Mouse (Mus musculus): Measurements from ENCODE around the gene Gm49361.
"Not testable (repeated sequence)": the region's sequence is repeated elsewhere in the genome, so short reads cannot be mapped to it uniquely, and the experiment has no call there.

The Gm49361 gene

GRCm38 (mm10) chr14:57746001-57746771 lies at the start of gene Gm49361:
Gene Gm49361 (minus strand): TSS chr14:57746103.
- peak; percentile 90 for DNase-seq

DNA sequence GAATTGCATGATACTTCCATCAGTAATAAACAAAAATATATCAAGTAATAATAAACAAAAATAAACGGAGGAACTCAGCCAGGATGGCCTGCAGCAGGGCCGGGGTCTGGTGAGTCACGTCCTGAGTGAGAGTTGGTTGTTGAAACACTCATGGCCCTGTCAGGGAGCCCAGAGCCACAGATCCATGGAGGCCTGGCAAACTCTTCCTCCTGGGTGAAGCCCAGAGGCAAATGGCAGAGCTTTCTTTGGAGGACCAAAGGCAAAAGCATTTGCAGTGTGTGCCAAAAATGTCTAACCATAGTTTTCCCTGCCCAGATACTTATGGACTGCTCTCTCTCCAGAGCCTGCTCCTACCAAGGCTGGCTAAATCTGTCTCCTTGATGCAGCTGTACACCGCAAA lies 45.3 kb upstream of the Gm49361 start:
- DNase-seq, result no peak

GRCm38 (mm10) chr14:57789759-57790158 lies 43.9 kb upstream of the Gm49361 start:
- no peak for DNase-seq

GRCm38 (mm10) chr14:57789311-57789710 lies 43.4 kb upstream of the Gm49361 start:
- DNase-seq, result no peak

DNA sequence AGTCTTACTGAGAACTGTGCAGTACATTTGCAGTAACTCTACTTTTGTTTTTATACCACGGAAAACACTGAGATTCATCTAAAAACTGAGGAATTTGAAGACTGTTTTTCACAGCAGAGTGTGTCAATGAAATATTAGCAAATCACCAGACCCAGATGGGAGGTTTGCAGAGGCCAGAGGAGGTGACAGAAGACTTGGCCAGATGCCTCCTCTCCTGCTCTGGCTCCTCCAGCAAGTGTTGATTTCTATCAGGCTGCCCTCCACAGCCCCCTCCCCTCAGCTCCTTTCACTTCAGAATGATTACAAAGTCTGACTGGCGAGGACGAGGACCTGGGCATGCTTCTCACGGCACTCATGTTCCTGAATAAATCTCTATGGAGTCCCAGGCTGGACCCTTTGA lies 41.5 kb upstream of the Gm49361 start:
- DNase-seq, result no peak

GRCm38 (mm10) chr14:57772157-57772815 lies 26.4 kb upstream of the Gm49361 start:
- no peak for DNase-seq

- no peak for DNase-seq
Measured at GRCm38 (mm10) chr14:57769102-57769501, 23.2 kb upstream of the Gm49361 start.

GRCm38 (mm10) chr14:57760447-57761412 lies 14.8 kb upstream of the Gm49361 start:
- DNase-seq, result no peak

DNA sequence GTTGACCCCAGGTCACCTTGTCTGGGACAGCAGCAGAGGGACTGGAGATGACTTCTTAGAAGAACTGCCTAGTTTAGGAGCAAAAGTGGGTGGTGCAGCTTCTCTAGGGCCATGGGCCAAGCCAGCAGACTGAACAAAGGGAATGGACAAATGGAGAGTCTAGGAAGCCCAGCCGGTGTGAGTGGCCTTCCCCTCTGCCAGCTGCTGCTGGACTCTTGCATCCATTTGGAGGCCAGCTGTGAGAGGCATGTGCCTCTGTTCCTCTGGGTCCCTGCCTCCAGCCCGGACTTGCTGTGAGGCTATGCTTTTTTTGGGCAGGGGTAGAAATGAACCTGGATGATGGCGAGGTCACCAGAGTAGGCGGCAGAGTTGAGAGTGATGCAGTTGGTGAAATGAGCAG lies 12.3 kb upstream of the Gm49361 start, which contains the start of gene Lats2:
Gene Lats2, minus strand, starts transcription at position 152 of the 400 bp plus-strand sequence.
- DNase-seq, result no peak

GRCm38 (mm10) chr14:57756094-57756493 lies 10.2 kb upstream of the Gm49361 start:
- DNase-seq, result no peak

DNA sequence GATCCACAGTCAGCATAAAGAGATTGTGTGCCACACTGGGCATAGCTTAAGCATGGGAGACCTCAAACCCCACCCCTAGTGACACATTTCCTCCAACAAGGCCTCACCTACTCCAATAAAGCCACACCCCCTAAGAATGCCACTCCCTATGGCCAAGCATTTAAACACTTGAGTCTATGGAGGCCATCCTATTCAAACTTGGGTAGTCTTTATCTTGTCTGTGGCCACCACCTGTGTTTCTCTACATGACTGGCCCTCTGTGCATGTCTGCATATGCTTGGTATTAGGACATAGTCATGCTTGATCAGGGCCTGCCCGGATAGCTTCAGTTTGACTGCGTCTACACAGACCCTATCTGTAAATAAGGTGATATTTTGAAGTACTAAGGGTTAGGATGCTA lies 9.8 kb upstream of the Gm49361 start:
- DNase-seq, result no peak

- no peak for DNase-seq
Measured at GRCm38 (mm10) chr14:57753351-57753992, 7.6 kb upstream of the Gm49361 start.

- DNase-seq, result not testable (repeated sequence)
Measured at GRCm38 (mm10) chr14:57751006-57751405, 5.1 kb upstream of the Gm49361 start.

- no peak for DNase-seq
Measured at GRCm38 (mm10) chr14:57749501-57749900, 3.6 kb upstream of the Gm49361 start.

DNA sequence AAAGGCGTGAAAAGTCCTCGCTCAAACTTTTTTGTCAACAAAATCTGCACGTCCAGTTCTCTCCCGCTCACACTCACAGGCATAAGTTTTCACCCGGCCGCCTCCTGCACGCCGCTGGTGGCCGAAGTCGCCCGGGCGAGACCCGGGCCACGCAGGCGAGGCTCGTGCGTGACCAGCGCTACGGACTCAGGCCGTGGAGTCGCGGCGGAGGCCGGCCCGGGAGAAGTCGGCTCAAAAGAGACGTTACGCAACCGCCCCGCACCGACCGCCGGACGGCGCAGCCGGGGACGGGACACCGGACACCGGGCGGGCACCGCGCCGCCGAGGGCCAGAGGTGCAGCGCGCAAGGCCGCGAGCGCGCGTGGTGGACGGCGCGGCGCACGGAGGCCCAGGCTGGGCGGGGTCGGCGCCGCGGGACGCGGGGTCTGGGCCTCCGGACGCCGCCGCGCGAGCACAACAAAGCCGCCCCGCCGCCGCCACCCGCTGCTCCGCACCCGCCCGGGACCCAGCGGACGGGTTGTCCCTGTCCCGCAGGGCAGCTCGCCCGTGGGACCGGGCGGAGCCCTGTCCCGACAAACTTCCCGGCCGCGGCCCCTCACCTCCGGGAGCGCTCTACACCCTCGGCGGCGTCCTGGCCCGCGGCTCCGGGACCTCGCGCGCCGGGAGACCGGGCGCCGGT lies 473 bp downstream of the Gm49361 start:
- peak; percentile 68 for DNase-seq

DNA sequence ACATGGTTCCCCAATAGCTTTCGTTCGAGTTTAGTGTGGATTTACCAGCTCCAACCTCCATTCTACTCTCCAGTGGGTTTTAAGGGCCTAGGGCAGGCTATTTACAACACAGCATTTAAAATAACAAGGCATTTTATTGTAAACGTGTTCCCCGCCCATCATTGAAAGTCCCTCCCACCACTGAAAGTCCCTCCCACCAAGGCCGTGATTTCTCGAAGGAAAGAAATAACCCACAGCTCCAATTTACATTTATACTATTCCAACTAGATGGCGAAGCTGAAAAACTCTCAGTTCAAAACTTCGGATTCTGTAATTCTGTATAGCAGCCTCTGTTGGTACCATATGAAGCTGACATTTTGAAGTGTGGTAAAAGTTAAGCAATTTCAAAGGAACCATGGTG lies 1.4 kb downstream of the Gm49361 start:
- DNase-seq, result no peak

- no peak for DNase-seq
Measured at GRCm38 (mm10) chr14:57740651-57741050, 5.3 kb downstream of the Gm49361 start.

- no peak for DNase-seq
Measured at GRCm38 (mm10) chr14:57737089-57737488, 8.8 kb downstream of the Gm49361 start.

- DNase-seq, result no peak
Measured at GRCm38 (mm10) chr14:57736141-57736540, 9.8 kb downstream of the Gm49361 start.

DNA sequence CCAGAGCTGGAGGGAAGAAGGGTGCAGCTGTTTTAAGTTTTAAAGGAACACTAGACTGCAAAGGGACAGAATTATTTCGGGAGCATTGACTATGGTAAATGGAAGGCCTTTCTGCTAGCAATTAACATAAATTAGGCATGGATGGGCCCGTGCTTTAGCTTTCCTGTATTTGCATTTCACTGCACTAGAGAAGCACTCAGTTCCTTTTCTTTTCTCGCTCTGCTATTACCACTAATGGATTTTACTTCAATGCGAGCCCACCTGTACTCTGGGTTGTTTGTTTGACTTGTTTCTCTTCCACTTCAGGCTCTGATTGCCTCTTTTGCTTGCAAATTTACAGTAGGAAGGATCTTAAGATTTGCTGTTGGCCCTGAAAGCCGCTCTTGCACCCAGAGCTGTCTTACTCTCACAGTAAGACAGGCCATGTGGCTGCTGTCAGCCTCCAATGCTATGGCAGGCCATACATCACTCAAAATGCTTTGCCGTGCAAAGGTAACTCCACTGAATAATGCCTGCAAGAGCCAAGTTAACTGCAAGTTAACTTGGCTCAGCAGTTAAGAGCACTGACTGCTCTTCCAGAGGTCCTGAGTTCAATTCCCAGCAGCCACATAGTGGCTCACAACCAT lies 13.1 kb downstream of the Gm49361 start:
- no peak for DNase-seq

DNA sequence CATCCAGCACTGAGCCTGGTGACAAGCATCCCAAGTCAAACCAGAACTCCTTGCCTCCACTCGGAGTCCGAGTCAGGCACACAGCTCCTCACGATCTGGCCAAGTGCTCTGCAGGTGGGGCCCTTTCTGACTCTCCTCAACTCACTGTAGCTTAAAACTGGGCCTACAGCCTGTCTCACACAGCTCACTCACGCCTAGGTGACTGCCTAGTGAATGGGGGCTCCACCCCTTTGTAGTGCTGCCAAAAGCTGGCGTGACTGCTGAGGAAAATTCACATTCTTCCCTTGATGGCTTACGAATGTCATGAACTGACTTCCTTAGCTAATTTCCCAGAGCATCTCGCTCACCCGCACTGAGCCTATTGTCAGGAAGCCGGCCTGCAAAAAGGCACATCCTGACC lies 15.4 kb downstream of the Gm49361 start:
- DNase-seq, result no peak

All from cerebellum, adult 11-12 months (tissue).